Mouse (Mus musculus): ENCODE results near the gene Atp6v1b1. TPM values are rescaled to one million over a fixed set of nuclear protein-coding genes. Genes with fewer than 3 reads are reported as not detected.

The Atp6v1b1 gene
- total and polyA plus RNA-seq, 3 experiments: not detected

DNA sequence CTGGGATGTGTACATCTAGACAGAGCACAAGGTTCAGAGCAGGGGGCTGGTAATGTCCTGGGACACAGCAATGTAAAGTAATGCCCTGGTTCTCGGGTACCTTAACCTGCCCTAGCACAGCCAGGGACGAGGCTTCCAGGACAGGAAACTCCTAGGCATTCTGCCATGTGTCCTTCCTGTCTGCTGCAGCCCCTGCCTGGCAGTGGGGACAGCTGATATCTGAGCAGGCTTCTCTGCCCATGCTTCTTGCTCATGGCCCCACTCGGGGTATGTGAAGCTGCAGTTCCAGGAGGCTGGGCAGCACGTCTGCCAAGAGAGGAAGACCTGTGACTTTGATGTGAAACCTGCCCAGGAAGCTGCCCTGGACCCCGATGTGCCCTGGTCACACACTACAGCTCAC lies 25.7 kb downstream of the Atp6v1b1 start:
- H3K36me3 ChIP-seq (replicated peaks in 1 of 2; ENCODE audit: control insufficient read depth in 1 of 2, insufficient read depth in 1 of 2, low read length in 1 of 2): peaks cover 42 to 94% of the 10 kb centered on the region in 2 experiments

GRCm38 (mm10) chr6:83774126-83774525 lies 31.3 kb downstream of the Atp6v1b1 start:
- Histone ChIP-seq H3K4me1 (ENCODE audit: control insufficient read depth in 1 of 2, insufficient read depth in 2 of 2) (peaks cover 7 to 33% of the 10 kb centered on the region in 2 experiments), H3K27me3 (replicated peaks) (no peaks in the 10 kb centered on the region)
- dilution Hi-C loops (cut with MboI; ENCODE audit: extremely low pct_ligation_motif_present, extremely low pct_unique_long_range_greater_than_20kb, low sequenced_read_pairs): no loop called here

More for the DNA sequence above, 25.7 kb downstream of the Atp6v1b1 start:
- Histone ChIP-seq H3K9ac (ENCODE audit: insufficient read depth, low read depth) (no peak overlapping the region), H3K4me2 (ENCODE audit: insufficient read depth, low read depth, poor library complexity, severe bottlenecking) (no peak overlapping the region), H3K27me3 (replicated peaks) (no peaks in the 10 kb centered on the region), H3K4me1 (ENCODE audit: control insufficient read depth in 1 of 2, insufficient read depth in 2 of 2) (peaks cover 2 to 10% of the 10 kb centered on the region in 2 experiments), H3K79me2 (replicated peaks; ENCODE audit: control insufficient read depth, extremely low read depth, insufficient read depth, poor library complexity, severe bottlenecking) (no peaks in the 10 kb centered on the region; the same call in 1 of the 2 replicates), H3K4me3 (replicated peaks in 1 of 3; ENCODE audit: low read depth in 2 of 3, low read length in 2 of 3, poor library complexity in 1 of 3) (no peak overlapping the region), H3K27ac (ENCODE audit: insufficient read depth, low read depth) (no peak overlapping the region), H3K9me3 (replicated peaks; ENCODE audit: low read length) (no peaks in the 10 kb centered on the region)
- dilution Hi-C loops (cut with MboI; ENCODE audit: extremely low pct_ligation_motif_present, extremely low pct_unique_long_range_greater_than_20kb, low sequenced_read_pairs) (no loop called here), in situ Hi-C loops (cut with MboI; ENCODE audit: low pct_ligation_motif_present, low pct_unique_long_range_greater_than_20kb, low sequenced_read_pairs) (no loop called here)
- no peak for DNase-seq (ENCODE audit: extremely low read depth)
- TF ChIP-seq MEF2A (IDR thresholded peaks at IDR 0.05; ENCODE audit: borderline replicate concordance, low read depth, low read length): no peak
- no peak for TF ChIP-seq ZKSCAN1 (IDR thresholded peaks at IDR 0.05; ENCODE audit: borderline replicate concordance, low read depth, low read length)
- no peak for TF ChIP-seq USF2 (conservative IDR thresholded peaks at IDR 0.05; ENCODE audit: low read depth, low read length)
- TF ChIP-seq KAT2A (IDR thresholded peaks at IDR 0.05; ENCODE audit: insufficient replicate concordance, low read length): no peak
- TF ChIP-seq GABPA (IDR thresholded peaks at IDR 0.05; ENCODE audit: insufficient replicate concordance, low read depth, low read length): no peak
- no peak for TF ChIP-seq TBP (conservative IDR thresholded peaks at IDR 0.05; ENCODE audit: low read depth, low read length)
- no peak for TF ChIP-seq MAX (IDR thresholded peaks at IDR 0.05; ENCODE audit: low read length)
- TF ChIP-seq JUN (IDR thresholded peaks at IDR 0.05; ENCODE audit: insufficient read depth, low read depth, low read length): no peak
- TF ChIP-seq ETS1 (conservative IDR thresholded peaks at IDR 0.05; ENCODE audit: low read depth, low read length): no peak
- no peak for TF ChIP-seq SIN3A (IDR thresholded peaks at IDR 0.05; ENCODE audit: low read length)

More at GRCm38 (mm10) chr6:83774126-83774525, 31.3 kb downstream of the Atp6v1b1 start:
- 0 out of 2 replicates have a peak overlapping the region, but pooled peaks have one; percentile 20 for H3K9ac ChIP-seq (ENCODE audit: insufficient read depth, low read depth)
- peak overlapping the region; percentile 89 for H3K4me2 ChIP-seq (ENCODE audit: insufficient read depth, low read depth, poor library complexity, severe bottlenecking)
- in situ Hi-C loops (cut with MboI; ENCODE audit: low pct_ligation_motif_present, low pct_unique_long_range_greater_than_20kb, low sequenced_read_pairs): no loop called here
- DNase-seq (ENCODE audit: extremely low read depth): no peak
- H3K4me3 ChIP-seq (replicated peaks in 1 of 3; ENCODE audit: low read depth in 2 of 3, low read length in 2 of 3, poor library complexity in 1 of 3): peak overlapping the region; percentile 24 to 98 (median 31)
- peaks cover 39 to 50% of the 10 kb centered on the region in 2 experiments for H3K36me3 ChIP-seq (replicated peaks in 1 of 2; ENCODE audit: control insufficient read depth in 1 of 2, insufficient read depth in 1 of 2, low read length in 1 of 2)
- peaks cover 11% of the 10 kb centered on the region for H3K79me2 ChIP-seq (replicated peaks; ENCODE audit: control insufficient read depth, extremely low read depth, insufficient read depth, poor library complexity, severe bottlenecking)
- H3K27ac ChIP-seq (ENCODE audit: insufficient read depth, low read depth): no peak overlapping the region
- H3K9me3 ChIP-seq (replicated peaks; ENCODE audit: low read length): no peaks in the 10 kb centered on the region
- TF ChIP-seq EP300 (IDR thresholded peaks at IDR 0.05; ENCODE audit: low read length): no peak
- no peak for TF ChIP-seq NRF1 (IDR thresholded peaks at IDR 0.05; ENCODE audit: low read depth, low read length)
- no peak for TF ChIP-seq UBTF (IDR thresholded peaks at IDR 0.05; ENCODE audit: low read depth, low read length)
- TF ChIP-seq ZNF384 (IDR thresholded peaks at IDR 0.05; ENCODE audit: low read depth, low read length): no peak
- no peak for TF ChIP-seq CTCF (conservative IDR thresholded peaks at IDR 0.05 in 1 of 2, IDR thresholded peaks at IDR 0.05 in 1 of 2; ENCODE audit: low read depth in 2 of 2, low read length in 2 of 2)
- TF ChIP-seq TBP (conservative IDR thresholded peaks at IDR 0.05; ENCODE audit: low read depth, low read length): no peak
- TF ChIP-seq E2F4 (IDR thresholded peaks at IDR 0.05; ENCODE audit: insufficient replicate concordance, low read depth, low read length): no peak
- no peak for TF ChIP-seq POLR2AphosphoS2 (IDR thresholded peaks at IDR 0.05; ENCODE audit: low read depth, low read length)
- TF ChIP-seq MAX (IDR thresholded peaks at IDR 0.05; ENCODE audit: low read length): no peak
- TF ChIP-seq RCOR1 (conservative IDR thresholded peaks at IDR 0.05; ENCODE audit: low read depth, low read length): no peak
- no peak for TF ChIP-seq CHD2 (IDR thresholded peaks at IDR 0.05; ENCODE audit: low read length)
- no peak for TF ChIP-seq MAZ (IDR thresholded peaks at IDR 0.05; ENCODE audit: low read depth, low read length)
- TF ChIP-seq MXI1 (IDR thresholded peaks at IDR 0.05; ENCODE audit: low read depth, low read length): no peak
- TF ChIP-seq ZMIZ1 (IDR thresholded peaks at IDR 0.05; ENCODE audit: low read depth, low read length): no peak
- no peak for TF ChIP-seq HCFC1 (IDR thresholded peaks at IDR 0.05; ENCODE audit: low read depth, low read length)
- no peak for TF ChIP-seq MAFK (IDR thresholded peaks at IDR 0.05; ENCODE audit: insufficient replicate concordance, low read length)
- TF ChIP-seq CHD1 (IDR thresholded peaks at IDR 0.05; ENCODE audit: low read depth, low read length): no peak

All from CH12.LX (cell line).